Mouse (Mus musculus) heart, postnatal 0 days (tissue): ENCODE measurements around the gene Lrp2.

ENCODE experiments used
- CTCF ChIP-seq: IDR thresholded peaks from 2 replicates; pipeline ENCODE4 v1.5.1; 2016; ENCODE audit warnings: antibody characterized with exemption, control low read depth, low read depth
- EP300 ChIP-seq: IDR thresholded peaks from 2 replicates; pipeline ENCODE4 v1.6.1; 2016; ENCODE audit warnings: antibody characterized with exemption, low read depth

DNA sequence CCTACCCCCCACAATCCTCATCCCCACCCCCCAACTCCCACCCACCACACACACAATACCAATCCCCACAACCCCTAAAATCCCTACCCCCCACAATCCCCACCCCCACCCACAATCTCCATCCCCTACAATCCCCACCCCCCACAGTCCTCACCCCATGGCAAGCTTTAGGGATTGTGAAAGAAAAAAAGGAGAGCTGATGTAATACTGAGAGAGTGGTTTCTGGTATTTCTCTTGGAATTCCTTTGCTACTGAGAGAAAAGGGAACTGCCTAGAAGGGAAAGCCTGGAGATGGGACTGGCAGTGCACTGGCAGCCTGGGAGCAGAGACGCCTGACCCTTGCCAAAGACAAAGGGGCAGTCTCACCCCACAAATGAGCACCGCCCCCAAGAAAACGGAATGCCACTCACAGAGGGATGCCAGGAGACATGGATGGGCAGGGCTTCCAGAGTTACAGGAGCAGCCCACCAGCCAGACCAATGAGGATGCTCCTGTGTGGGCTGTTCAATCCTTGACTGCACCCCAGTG lies 54.3 kb downstream of the Lrp2 start:
- TF ChIP-seq CTCF, result no peak
- TF ChIP-seq EP300, result no peak
